Mouse (Mus musculus): ENCODE results near the gene Rasip1.

The Rasip1 gene

GRCm38 (mm10) chr7:45686841-45687240, 59.6 kb downstream of the Rasip1 start:
- no peak for DNase-seq (ENCODE audit: low spot score)
